Mouse (Mus musculus): Measurements from ENCODE around the gene Rerg. TPM values are rescaled to one million over a fixed set of nuclear protein-coding genes. Genes with fewer than 3 reads are reported as not detected.
A peak's percentile ranks its signal among the peaks of the same experiment; 100 is the strongest.

Gene Rerg
- polyA plus RNA-seq (2015; fragmentation: Nextera tagmentation; extraction: Ambion mirVana): 19.4 and 37.6 TPM in 2 replicates

GRCm38 (mm10) chr6:137170226-137170625 lies at the start of gene Rerg:
TSS of gene Rerg (minus strand) at chr6:137170497.
- Histone ChIP-seq H3K9ac (peak within 1 kb of the TSS; percentile 77), H3K36me3 (no peaks in the 10 kb centered on the region), H3K27me3 (peaks cover 5% of the 10 kb centered on the region), H3K9me3 (no peaks in the 10 kb centered on the region), H3K4me1 (peaks cover 37% of the 10 kb centered on the region), H3K27ac (peak within 1 kb of the TSS; percentile 66), H3K4me2 (peak within 1 kb of the TSS; percentile 79), H3K4me3 (peak within 1 kb of the TSS; percentile 59)
- WGBS: 15% methylated on average over 5 of the region's 5 CpGs
- no peak for ATAC-seq (ENCODE audit: insufficient number of reproducible peaks, insufficient read depth, low FRiP score, low TSS enrichment, low read depth)

- Histone ChIP-seq H3K27ac (no peak overlapping the region), H3K36me3 (no peaks in the 10 kb centered on the region), H3K27me3 (no peaks in the 10 kb centered on the region), H3K4me1 (no peaks in the 10 kb centered on the region), H3K9ac (no peak overlapping the region), H3K9me3 (no peaks in the 10 kb centered on the region), H3K4me3 (no peak overlapping the region), H3K4me2 (no peak overlapping the region)
- 80% methylated on average over 8 of the region's 8 CpGs for WGBS
- no peak for ATAC-seq (ENCODE audit: insufficient number of reproducible peaks, insufficient read depth, low FRiP score, low TSS enrichment, low read depth)
These were observed 47.7 kb upstream of the Rerg start for GRCm38 (mm10) chr6:137217841-137218463.

DNA sequence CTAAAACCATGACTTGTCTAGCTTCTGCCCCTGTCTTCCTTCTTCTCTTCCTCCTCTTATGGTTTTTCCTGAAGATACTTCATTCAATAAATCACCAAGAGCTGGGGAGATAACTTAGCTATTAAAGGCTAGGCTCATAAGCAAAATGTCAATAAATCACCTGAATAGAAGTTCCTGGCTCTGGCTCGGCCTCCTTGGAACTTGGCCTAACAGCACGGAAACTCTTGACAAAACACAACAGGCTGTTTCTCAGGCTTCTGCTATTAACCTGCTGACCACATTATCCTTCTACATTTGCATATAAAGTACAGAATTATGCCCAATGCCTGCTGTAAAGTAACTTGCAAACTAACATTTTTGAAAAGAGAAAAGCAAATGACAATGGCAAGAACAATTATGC lies 41.1 kb upstream of the Rerg start:
- H3K4me3 ChIP-seq: no peak overlapping the region
- H3K9me3 ChIP-seq: no peaks in the 10 kb centered on the region
- no peak overlapping the region for H3K27ac ChIP-seq
- ATAC-seq (ENCODE audit: insufficient number of reproducible peaks, insufficient read depth, low FRiP score, low TSS enrichment, low read depth): no peak
- no peaks in the 10 kb centered on the region for H3K36me3 ChIP-seq
- H3K27me3 ChIP-seq: no peaks in the 10 kb centered on the region
- 89% methylated on average over 2 of the region's 2 CpGs for WGBS
- no peak overlapping the region for H3K4me2 ChIP-seq
- H3K4me1 ChIP-seq: no peaks in the 10 kb centered on the region
- no peak overlapping the region for H3K9ac ChIP-seq

DNA sequence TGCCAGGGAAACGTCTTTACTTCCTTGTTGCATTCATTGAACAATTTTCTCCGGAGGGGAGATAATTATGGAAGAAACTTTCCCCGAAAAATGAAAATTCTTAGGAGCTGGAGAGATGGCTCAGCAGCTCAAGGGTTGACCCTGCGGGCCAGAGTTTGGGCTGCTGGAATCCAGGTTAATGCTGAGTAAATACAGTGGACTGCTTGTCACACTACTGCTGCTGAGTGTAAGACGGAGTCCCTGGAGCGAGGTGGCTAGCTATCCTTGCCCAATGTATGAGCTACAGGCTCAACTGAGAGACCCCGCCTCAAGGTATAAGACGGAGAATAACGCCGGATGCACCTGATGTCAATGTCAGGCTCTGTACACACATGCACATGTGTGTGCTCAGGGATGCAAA lies 40.7 kb upstream of the Rerg start:
- WGBS: 91% methylated on average over 10 of the region's 10 CpGs
- H3K9ac ChIP-seq: no peak overlapping the region
- H3K4me2 ChIP-seq: no peak overlapping the region
- H3K27me3 ChIP-seq: no peaks in the 10 kb centered on the region
- H3K36me3 ChIP-seq: no peaks in the 10 kb centered on the region
- ATAC-seq (ENCODE audit: insufficient number of reproducible peaks, insufficient read depth, low FRiP score, low TSS enrichment, low read depth): no peak
- H3K27ac ChIP-seq: no peak overlapping the region
- H3K4me3 ChIP-seq: no peak overlapping the region
- no peaks in the 10 kb centered on the region for H3K9me3 ChIP-seq
- H3K4me1 ChIP-seq: no peaks in the 10 kb centered on the region

GRCm38 (mm10) chr6:137209992-137210391 lies 39.7 kb upstream of the Rerg start:
- no peak for ATAC-seq (ENCODE audit: insufficient number of reproducible peaks, insufficient read depth, low FRiP score, low TSS enrichment, low read depth)
- H3K9me3 ChIP-seq: no peaks in the 10 kb centered on the region
- no peaks in the 10 kb centered on the region for H3K27me3 ChIP-seq
- no peak overlapping the region for H3K9ac ChIP-seq
- no peaks in the 10 kb centered on the region for H3K36me3 ChIP-seq
- no peak overlapping the region for H3K4me2 ChIP-seq
- H3K27ac ChIP-seq: no peak overlapping the region
- H3K4me1 ChIP-seq: no peaks in the 10 kb centered on the region
- H3K4me3 ChIP-seq: no peak overlapping the region
- 83% methylated on average over 8 of the region's 8 CpGs for WGBS

- no peak overlapping the region for H3K4me2 ChIP-seq
- H3K9me3 ChIP-seq: no peaks in the 10 kb centered on the region
- ATAC-seq (ENCODE audit: insufficient number of reproducible peaks, insufficient read depth, low FRiP score, low TSS enrichment, low read depth): no peak
- H3K27me3 ChIP-seq: no peaks in the 10 kb centered on the region
- H3K4me3 ChIP-seq: no peak overlapping the region
- no peaks in the 10 kb centered on the region for H3K36me3 ChIP-seq
- no peaks in the 10 kb centered on the region for H3K4me1 ChIP-seq
- WGBS: 89% methylated on average over 6 of the region's 6 CpGs
- H3K27ac ChIP-seq: no peak overlapping the region
- H3K9ac ChIP-seq: no peak overlapping the region
These were observed 36.8 kb upstream of the Rerg start for GRCm38 (mm10) chr6:137207126-137207525.

DNA sequence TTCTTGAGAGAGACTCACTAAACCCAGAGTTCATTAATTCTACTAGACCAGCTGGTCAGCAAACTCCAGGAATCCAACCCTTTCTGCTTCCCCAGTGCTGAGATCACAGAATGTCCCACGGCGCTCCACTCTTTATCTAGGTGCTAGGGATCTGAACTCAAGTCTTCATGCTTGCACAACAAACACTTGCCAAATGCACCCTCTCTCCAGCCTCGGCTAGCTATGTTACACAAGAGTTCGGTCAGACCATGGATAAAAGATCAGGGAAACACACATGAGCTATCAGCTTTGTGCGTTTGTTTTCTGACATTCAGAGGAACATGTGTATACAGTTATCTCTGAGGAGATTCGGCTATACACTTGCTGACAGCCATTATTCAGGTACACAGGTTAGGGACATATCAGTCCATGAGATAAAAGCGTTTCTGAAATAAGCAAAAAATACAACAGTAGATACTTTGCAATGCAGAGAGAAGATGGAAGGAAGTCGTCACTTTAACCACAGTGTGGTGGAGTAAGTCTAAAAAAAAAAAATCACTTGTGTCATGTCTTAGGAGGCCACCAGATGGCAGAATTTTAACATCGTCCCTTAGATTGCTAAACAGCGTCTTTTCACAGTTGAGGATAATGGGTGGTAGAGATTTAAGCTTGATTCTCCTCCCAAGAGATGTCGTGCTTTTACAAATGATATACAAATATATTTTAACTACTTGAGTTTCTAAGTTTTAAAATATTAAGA lies 35.5 kb upstream of the Rerg start:
- H3K4me2 ChIP-seq: no peak overlapping the region
- no peak overlapping the region for H3K9ac ChIP-seq
- no peaks in the 10 kb centered on the region for H3K36me3 ChIP-seq
- WGBS: 56% methylated on average over 11 of the region's 11 CpGs
- H3K4me1 ChIP-seq: no peaks in the 10 kb centered on the region
- H3K27me3 ChIP-seq: no peaks in the 10 kb centered on the region
- no peak overlapping the region for H3K27ac ChIP-seq
- no peak overlapping the region for H3K4me3 ChIP-seq
- no peak for ATAC-seq (ENCODE audit: insufficient number of reproducible peaks, insufficient read depth, low FRiP score, low TSS enrichment, low read depth)
- H3K9me3 ChIP-seq: no peaks in the 10 kb centered on the region

GRCm38 (mm10) chr6:137202661-137203060 lies 32.4 kb upstream of the Rerg start:
- Histone ChIP-seq H3K4me2 (no peak overlapping the region), H3K4me3 (no peak overlapping the region), H3K9me3 (no peaks in the 10 kb centered on the region), H3K9ac (no peak overlapping the region), H3K4me1 (no peaks in the 10 kb centered on the region), H3K27ac (no peak overlapping the region), H3K36me3 (no peaks in the 10 kb centered on the region), H3K27me3 (no peaks in the 10 kb centered on the region)
- WGBS: 82% methylated on average over 4 of the region's 4 CpGs
- no peak for ATAC-seq (ENCODE audit: insufficient number of reproducible peaks, insufficient read depth, low FRiP score, low TSS enrichment, low read depth)

- H3K4me3 ChIP-seq: no peak overlapping the region
- WGBS: 51% methylated on average over 7 of the region's 7 CpGs
- ATAC-seq (ENCODE audit: insufficient number of reproducible peaks, insufficient read depth, low FRiP score, low TSS enrichment, low read depth): no peak
These were observed 31.3 kb upstream of the Rerg start for GRCm38 (mm10) chr6:137201578-137201977.

GRCm38 (mm10) chr6:137201166-137201565 lies 30.9 kb upstream of the Rerg start:
- no peaks in the 10 kb centered on the region for H3K27me3 ChIP-seq
- H3K27ac ChIP-seq: no peak overlapping the region
- no peak for ATAC-seq (ENCODE audit: insufficient number of reproducible peaks, insufficient read depth, low FRiP score, low TSS enrichment, low read depth)
- H3K9ac ChIP-seq: no peak overlapping the region
- no peaks in the 10 kb centered on the region for H3K9me3 ChIP-seq
- no peaks in the 10 kb centered on the region for H3K36me3 ChIP-seq
- H3K4me3 ChIP-seq: no peak overlapping the region
- 91% methylated on average over 3 of the region's 3 CpGs for WGBS
- H3K4me1 ChIP-seq: no peaks in the 10 kb centered on the region
- no peak overlapping the region for H3K4me2 ChIP-seq

More at GRCm38 (mm10) chr6:137201578-137201977, 31.3 kb upstream of the Rerg start:
- Histone ChIP-seq H3K9me3 (no peaks in the 10 kb centered on the region), H3K27ac (no peak overlapping the region), H3K4me1 (no peaks in the 10 kb centered on the region), H3K9ac (no peak overlapping the region), H3K36me3 (no peaks in the 10 kb centered on the region), H3K4me2 (no peak overlapping the region), H3K27me3 (no peaks in the 10 kb centered on the region)

DNA sequence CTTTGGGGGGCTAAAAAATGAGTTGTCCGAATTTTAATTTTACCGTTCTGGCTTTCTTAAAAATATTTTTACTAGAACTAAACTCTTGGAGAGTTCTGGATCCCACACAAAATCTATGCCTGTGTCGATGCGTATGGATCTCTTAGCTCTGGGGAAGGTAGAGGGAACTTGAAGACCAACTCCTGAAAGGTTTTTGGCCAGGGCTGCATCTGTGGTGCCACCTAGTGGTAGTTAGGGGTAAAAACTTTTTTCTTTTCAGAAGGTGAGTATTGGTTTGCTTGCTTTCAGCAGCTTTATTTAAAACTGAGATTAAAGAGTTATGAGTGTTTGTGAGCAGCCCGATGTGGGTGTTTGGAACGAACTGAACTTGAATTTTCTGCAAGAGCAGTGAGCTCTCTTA lies 21.8 kb upstream of the Rerg start:
- Histone ChIP-seq H3K27me3 (no peaks in the 10 kb centered on the region), H3K4me3 (no peak overlapping the region)
- 19% methylated on average over 6 of the region's 6 CpGs for WGBS

DNA sequence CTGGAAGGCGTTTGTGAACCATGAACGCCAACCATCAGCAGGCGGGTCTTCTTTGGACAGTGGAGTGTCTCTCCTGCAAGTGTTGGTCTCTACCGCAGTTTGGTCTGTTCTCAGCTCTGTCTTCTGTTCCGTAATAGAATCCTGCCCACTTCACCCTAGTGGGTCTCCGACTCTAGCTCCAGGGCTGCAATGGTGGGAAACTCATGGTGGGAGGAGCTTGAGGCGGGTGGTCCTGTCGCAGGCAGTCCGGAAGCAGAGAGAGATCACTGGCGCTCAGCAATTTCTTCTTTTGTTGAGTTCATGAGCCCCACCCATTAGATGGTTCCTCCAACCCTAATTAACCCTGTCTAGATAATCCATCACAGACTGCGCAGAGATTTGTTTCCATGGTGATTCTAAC lies 20.7 kb upstream of the Rerg start:
- H3K4me3 ChIP-seq: no peak overlapping the region
- no peak overlapping the region for H3K27ac ChIP-seq
- no peaks in the 10 kb centered on the region for H3K9me3 ChIP-seq
- no peak overlapping the region for H3K9ac ChIP-seq
- ATAC-seq (ENCODE audit: insufficient number of reproducible peaks, insufficient read depth, low FRiP score, low TSS enrichment, low read depth): no peak
- H3K4me2 ChIP-seq: no peak overlapping the region
- no peaks in the 10 kb centered on the region for H3K36me3 ChIP-seq
- 89% methylated on average over 11 of the region's 11 CpGs for WGBS
- no peaks in the 10 kb centered on the region for H3K4me1 ChIP-seq
- H3K27me3 ChIP-seq: no peaks in the 10 kb centered on the region

More for the DNA sequence above, 21.8 kb upstream of the Rerg start:
- Histone ChIP-seq H3K27ac (no peak overlapping the region), H3K9ac (no peak overlapping the region), H3K9me3 (no peaks in the 10 kb centered on the region), H3K4me1 (no peaks in the 10 kb centered on the region), H3K4me2 (no peak overlapping the region), H3K36me3 (no peaks in the 10 kb centered on the region)
- ATAC-seq (ENCODE audit: insufficient number of reproducible peaks, insufficient read depth, low FRiP score, low TSS enrichment, low read depth): no peak

Data from embryonic facial prominence, embryonic 13.5 days (tissue).